ENCODE assay signal across 7 mouse cellular contexts in the genomic region with DNA sequence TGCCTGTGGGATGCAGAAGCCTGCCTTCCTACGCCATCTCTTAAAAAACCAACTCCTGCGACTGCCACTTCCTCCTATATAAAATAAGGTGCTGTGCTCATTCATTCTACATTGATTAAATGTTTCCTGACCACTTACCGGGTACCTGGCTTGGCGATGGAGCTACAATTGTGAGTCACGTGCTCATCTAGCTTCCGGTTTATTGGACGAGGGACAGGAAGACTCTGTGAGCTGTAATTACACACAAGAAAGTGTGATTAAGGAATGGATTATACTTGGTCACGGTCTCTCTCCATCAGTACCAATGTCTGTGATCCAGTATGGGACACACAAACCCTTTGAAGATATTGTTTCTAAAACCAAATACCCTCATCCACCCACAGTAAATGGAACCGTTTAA. TPM values are rescaled to one million over a fixed set of nuclear protein-coding genes. Genes with fewer than 3 reads are reported as not detected.
A peak's percentile ranks its signal among the peaks of the same experiment; 100 is the strongest.
DNase-seq lines count a peak whose midpoint lies in the region; ATAC-seq and TF ChIP-seq lines count a peak whose summit lies in the region.

No protein-coding gene starts in this region.

- peak overlapping the region; percentile 1; the same call in 1 of the 2 replicates for H3K4me2 ChIP-seq in kidney, embryonic 16.5 days (replicated peaks; ENCODE audit: low read depth, low read length)
- peak overlapping the region; percentile 75 for H3K4me2 ChIP-seq in CH12.LX (ENCODE audit: insufficient read depth, low read depth, poor library complexity, severe bottlenecking)
- H3K4me2 ChIP-seq in liver, postnatal 0 days (ENCODE audit: low read depth, low read length), result peak overlapping the region; percentile 44; the same call in 1 of the 2 replicates

- no peak overlapping the region for H3K9ac ChIP-seq in kidney, embryonic 16.5 days (replicated peaks; ENCODE audit: low read length)
- peak overlapping the region; percentile 54 for H3K9ac ChIP-seq in CH12.LX (ENCODE audit: insufficient read depth, low read depth)
- no peak overlapping the region for H3K9ac ChIP-seq in liver, postnatal 0 days (replicated peaks)

- H3K36me3 ChIP-seq in kidney, embryonic 16.5 days (ENCODE audit: insufficient read depth, low read length), result no peaks in the 10 kb centered on the region
- H3K36me3 ChIP-seq in CH12.LX (replicated peaks in 1 of 2; ENCODE audit: control insufficient read depth in 1 of 2, insufficient read depth in 1 of 2, low read length in 1 of 2), result no peaks in the 10 kb centered on the region
- no peaks in the 10 kb centered on the region for H3K36me3 ChIP-seq in liver, postnatal 0 days (replicated peaks; ENCODE audit: insufficient read depth, low read length)

- H3K9me3 ChIP-seq in kidney, embryonic 16.5 days (ENCODE audit: low read length), result no peaks in the 10 kb centered on the region
- peaks cover 2% of the 10 kb centered on the region for H3K9me3 ChIP-seq in CH12.LX (replicated peaks; ENCODE audit: low read length)
- H3K9me3 ChIP-seq in liver, postnatal 0 days (ENCODE audit: low read length), result no peaks in the 10 kb centered on the region

- intact Hi-C loops in gastrocnemius, adult 2 months (cut with DNase I), result no loop called here
- intact Hi-C loops in left cerebral cortex, postnatal 25 days (cut with DNase I), result no loop called here

- H3K27me3 ChIP-seq in kidney, embryonic 16.5 days (ENCODE audit: insufficient read depth, low read length), result no peaks in the 10 kb centered on the region
- no peaks in the 10 kb centered on the region for H3K27me3 ChIP-seq in CH12.LX (replicated peaks)
- H3K27me3 ChIP-seq in liver, postnatal 0 days (ENCODE audit: insufficient read depth, low read length), result no peaks in the 10 kb centered on the region

- no peak for DNase-seq in kidney, postnatal 10 days
- peak; percentile 22 for DNase-seq in CH12.LX (ENCODE audit: extremely low read depth)
- DNase-seq in liver, postnatal 0 days, result no peak
- DNase-seq in gastrocnemius, adult 2 months, result no peak
- DNase-seq in left cerebral cortex, postnatal 25 days (ENCODE audit: low spot score in 2 of 2), result no peak

- H3K4me3 ChIP-seq in kidney, embryonic 16.5 days (ENCODE audit: low read length), result no peak overlapping the region
- H3K4me3 ChIP-seq in CH12.LX (replicated peaks in 1 of 3; ENCODE audit: low read depth in 2 of 3, low read length in 2 of 3, poor library complexity in 1 of 3), result peak overlapping the region; percentile 43 to 91 (median 73)
- no peak overlapping the region for H3K4me3 ChIP-seq in liver, postnatal 0 days (ENCODE audit: low read depth, low read length)
- no peak overlapping the region for H3K4me3 ChIP-seq in gastrocnemius, adult 2 months

- TF ChIP-seq EP300 in CH12.LX (IDR thresholded peaks at IDR 0.05; ENCODE audit: low read length), result no peak
- TF ChIP-seq EP300 in liver, postnatal 0 days (IDR thresholded peaks at IDR 0.05; ENCODE audit: low read depth), result no peak

- dilution Hi-C loops in CH12.LX (cut with MboI; ENCODE audit: extremely low pct_ligation_motif_present, extremely low pct_unique_long_range_greater_than_20kb, low sequenced_read_pairs), result no loop called here

- 0 out of 2 replicates have a peak, but pooled peaks cover 2% of the 10 kb centered on the region for H3K79me2 ChIP-seq in CH12.LX (replicated peaks; ENCODE audit: control insufficient read depth, extremely low read depth, insufficient read depth, poor library complexity, severe bottlenecking)

- in situ Hi-C loops in CH12.LX (cut with MboI; ENCODE audit: low pct_ligation_motif_present, low pct_unique_long_range_greater_than_20kb, low sequenced_read_pairs), result no loop called here

- H3K4me1 ChIP-seq in kidney, embryonic 16.5 days (ENCODE audit: insufficient read depth, low read length), result peaks cover 15% of the 10 kb centered on the region; the same call in 1 of the 2 replicates
- peaks cover 7 to 16% of the 10 kb centered on the region in 2 experiments; a peak in 3 of 4 replicates for H3K4me1 ChIP-seq in CH12.LX (ENCODE audit: control insufficient read depth in 1 of 2, insufficient read depth in 2 of 2)
- H3K4me1 ChIP-seq in liver, postnatal 0 days (ENCODE audit: insufficient read depth), result no peaks in the 10 kb centered on the region

- no peak for TF ChIP-seq POLR2A in CH12.LX (IDR thresholded peaks at IDR 0.05; ENCODE audit: low read depth, low read length)

- TF ChIP-seq CTCF in CH12.LX (conservative IDR thresholded peaks at IDR 0.05 in 1 of 2, IDR thresholded peaks at IDR 0.05 in 1 of 2; ENCODE audit: low read depth in 2 of 2, low read length in 2 of 2), result no peak
- TF ChIP-seq CTCF in liver, postnatal 0 days (IDR thresholded peaks at IDR 0.05; ENCODE audit: low read depth), result no peak
- TF ChIP-seq CTCF in gastrocnemius, adult 2 months (IDR thresholded peaks at IDR 0.05), result no peak

- 76% methylated on average over 9 of the region's 9 CpGs for WGBS in kidney, embryonic 16.5 days
- 62% methylated on average over 9 of the region's 9 CpGs for WGBS in liver, postnatal 0 days (ENCODE audit: insufficient replicate concordance)

- no peak for TF ChIP-seq RAD21 in CH12.LX (IDR thresholded peaks at IDR 0.05; ENCODE audit: low read depth, low read length)

- peak overlapping the region; percentile 73 for H3K27ac ChIP-seq in kidney, embryonic 16.5 days (ENCODE audit: low read length)
- H3K27ac ChIP-seq in CH12.LX (ENCODE audit: insufficient read depth, low read depth), result no peak overlapping the region; the same call in 1 of the 2 replicates
- H3K27ac ChIP-seq in liver, postnatal 0 days (ENCODE audit: low read depth), result no peak overlapping the region
- no peak overlapping the region for H3K27ac ChIP-seq in gastrocnemius, adult 2 months

- no peak; the same call in 1 of the 2 replicates for ATAC-seq in kidney, embryonic 16.5 days (ENCODE audit: low FRiP score, low TSS enrichment)
- peak; percentile 50; the same call in 1 of the 2 replicates for ATAC-seq in common myeloid progenitor, adult 5-6 weeks (replicated peaks; ENCODE audit: low read depth, poor library complexity, severe bottlenecking)
- ATAC-seq in liver, postnatal 0 days, result no peak

TF ChIP-seq in CH12.LX, 34 proteins besides CTCF, POLR2A, EP300 and RAD21:
- peak; percentile 73 for TF ChIP-seq USF2 (conservative IDR thresholded peaks at IDR 0.05; ENCODE audit: low read depth, low read length)
- peak; percentile 48; the same call in 1 of the 2 replicates for TF ChIP-seq BHLHE40 (IDR thresholded peaks at IDR 0.05; ENCODE audit: low read depth, low read length)
- no peak for TF ChIP-seq IRF4 (IDR thresholded peaks at IDR 0.05; ENCODE audit: low read depth, low read length)
- TF ChIP-seq JUN (IDR thresholded peaks at IDR 0.05; ENCODE audit: insufficient read depth, low read depth, low read length), result no peak
- TF ChIP-seq USF1 (IDR thresholded peaks at IDR 0.05; ENCODE audit: low read depth, low read length), result peak; percentile 78

RNA-seq across cellular contexts. Expression of a gene that starts 36.1 kb away (rescaled TPM):
- polyA plus RNA-seq in kidney, embryonic 16.5 days (2015; fragmentation: Nextera tagmentation; extraction: Ambion mirVana), result 3.1 and 3.3 TPM in 2 replicates
- total RNA-seq in CH12.LX (2012; rRNA removed), result 2.0 and 2.8 TPM in 2 replicates
- 1.3 and 1.9 TPM in 2 replicates for total RNA-seq in CH12.LX (2014; rRNA removed)
- 1.6 and 1.7 TPM in 2 replicates for polyA plus RNA-seq in CH12.LX (2012; ENCODE audit: insufficient read length, low read depth)
- 0.27 TPM in 1 of 2 replicates, not detected in the other for total RNA-seq in common myeloid progenitor, adult 5-6 weeks (2017)
- 84.2 and 103 TPM in 2 replicates for polyA plus RNA-seq in liver, postnatal 0 days (2015; fragmentation: Nextera tagmentation; extraction: Ambion mirVana)
- not detected for total RNA-seq in gastrocnemius, adult 2 months (2021)
- under 1 TPM; 0.53 to 0.76 TPM for total RNA-seq in left cerebral cortex, postnatal 25 days (2021)

RNA-seq across cellular contexts. Expression of a gene that starts 48.1 kb away (rescaled TPM):
- polyA plus RNA-seq in kidney, embryonic 16.5 days (2015; fragmentation: Nextera tagmentation; extraction: Ambion mirVana), result 6.4 and 6.5 TPM in 2 replicates
- 7.1 and 14.4 TPM in 2 replicates for total RNA-seq in CH12.LX (2012; rRNA removed)
- 2.5 and 3.2 TPM in 2 replicates for total RNA-seq in CH12.LX (2014; rRNA removed)
- polyA plus RNA-seq in CH12.LX (2012; ENCODE audit: insufficient read length, low read depth), result 6.4 and 7.6 TPM in 2 replicates
- 4.4 and 6.2 TPM in 2 replicates for total RNA-seq in common myeloid progenitor, adult 5-6 weeks (2017)
- 1.8 and 1.9 TPM in 2 replicates for polyA plus RNA-seq in liver, postnatal 0 days (2015; fragmentation: Nextera tagmentation; extraction: Ambion mirVana)
- under 1 TPM; 0.92 to 0.98 TPM for total RNA-seq in gastrocnemius, adult 2 months (2021)
- 10 to 100 TPM in 1 of 2 experiments, 1 to 10 TPM in 1; 5.5 to 51.2 TPM for total RNA-seq in left cerebral cortex, postnatal 25 days (2021)

Comparison
In these comparisons a context has a peak if more than half of its experiments do, and no peak if none do; other contexts are left out.
1. H3K4me2 ChIP-seq: peak in every context shown above with its lines; median percentile 75 in CH12.LX; 44 in liver, postnatal 0 days; 1 in kidney, embryonic 16.5 days.
2. H3K4me3 ChIP-seq: peak in CH12.LX (3 of 3); none in kidney, embryonic 16.5 days (single experiment), liver, postnatal 0 days (single experiment) and gastrocnemius, adult 2 months (single experiment).